Mouse (Mus musculus) retina, postnatal 7 days (tissue): ENCODE measurements around the gene Gm21149.
"Not testable (repeated sequence)": the region's sequence is repeated elsewhere in the genome, so short reads cannot be mapped to it uniquely, and the experiment has no call there.

Source experiments
- DNase-seq: peaks from one replicate; pipeline ENCODE4 v3.0.0-alpha.2; 2012; ENCODE audit warnings: low read depth, low spot score

Gene Gm21149

DNA sequence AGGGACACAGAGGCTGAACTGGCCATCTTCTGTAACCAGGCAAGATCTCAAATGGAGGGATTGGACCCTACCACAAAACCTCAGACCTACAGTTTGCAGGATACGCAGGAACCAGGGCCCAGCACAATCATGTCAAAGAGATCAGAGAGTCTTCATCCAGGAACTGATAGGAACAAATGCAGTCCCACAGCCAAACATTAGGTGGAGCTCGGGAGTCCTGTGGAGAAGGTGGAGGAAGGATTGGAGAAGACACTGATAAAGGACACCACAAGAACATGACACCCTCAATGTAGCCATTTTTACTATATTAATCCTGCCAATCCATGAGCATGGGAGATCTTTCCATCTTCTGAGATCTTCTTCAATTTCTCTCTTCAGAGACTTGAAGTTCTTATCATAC lies 12.8 kb downstream of the Gm21149 start:
- not testable (repeated sequence) for DNase-seq

DNA sequence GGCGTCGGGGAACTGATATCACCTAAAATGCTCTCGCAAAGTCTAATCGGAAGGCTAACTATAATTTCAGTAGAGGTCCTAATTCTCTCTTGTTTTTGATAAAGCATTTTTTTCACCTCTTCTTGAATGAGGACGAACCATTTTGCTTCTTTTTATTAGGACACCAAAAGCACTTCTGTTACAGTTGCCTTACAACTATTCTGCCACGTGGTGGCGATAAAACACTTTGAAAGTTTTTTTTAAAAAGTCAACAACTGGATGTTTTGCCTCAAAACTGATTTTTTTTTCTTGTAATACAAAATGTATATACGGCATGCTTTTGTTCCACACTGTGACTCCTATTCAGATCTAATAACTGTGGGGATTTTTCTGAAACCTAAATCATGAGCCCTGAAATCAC lies 14.7 kb downstream of the Gm21149 start:
- DNase-seq = not testable (repeated sequence)

DNA sequence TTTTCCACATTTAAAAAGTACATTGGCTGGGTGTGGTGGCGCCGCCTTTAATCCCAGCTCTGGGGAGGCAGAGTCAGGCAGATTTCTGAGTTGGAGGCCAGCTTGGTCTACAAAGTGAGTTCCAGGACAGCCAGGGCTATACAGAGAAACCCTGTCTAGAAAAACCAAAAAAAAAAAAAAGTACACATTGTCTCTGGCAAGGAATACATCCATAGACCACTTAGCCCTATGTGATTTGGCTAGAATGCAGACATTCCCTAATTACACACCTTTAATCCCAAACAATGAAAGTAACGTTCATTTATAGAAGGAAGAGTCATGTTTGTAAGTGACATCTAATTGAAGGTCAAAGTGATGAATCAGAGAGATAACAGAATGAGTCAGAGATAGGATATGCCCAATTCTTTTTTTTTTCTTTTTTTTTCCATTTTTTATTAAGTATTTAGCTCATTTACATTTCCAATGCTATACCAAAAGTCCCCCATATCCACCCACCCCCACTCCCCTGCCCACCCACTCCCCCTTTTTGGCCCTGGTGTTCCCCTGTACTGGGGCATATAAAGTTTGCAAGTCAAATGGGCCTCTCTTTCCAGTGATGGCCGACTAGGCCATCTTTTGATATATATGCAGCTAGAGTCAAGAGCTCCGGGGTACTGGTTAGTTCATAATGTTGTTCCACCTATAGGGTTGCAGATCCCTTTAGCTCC lies 18.3 kb downstream of the Gm21149 start:
- not testable (repeated sequence) for DNase-seq
